Mouse (Mus musculus): Measurements from ENCODE around the gene Adgrg5. TPM values are rescaled to one million over a fixed set of nuclear protein-coding genes. Genes with fewer than 3 reads are reported as not detected.

The Adgrg5 gene
- polyA plus RNA-seq, 1 experiment: 4.8 TPM

- DNase-seq: no peak
- WGBS: 30% methylated on average over 3 of the region's 3 CpGs
- no peak overlapping the region for H3K4me3 ChIP-seq (replicated peaks; ENCODE audit: extremely low read depth, low read depth, low read length)
- no peak for TF ChIP-seq CTCF (IDR thresholded peaks at IDR 0.05; ENCODE audit: insufficient read depth, low read length)
- no peak for TF ChIP-seq POLR2A (IDR thresholded peaks at IDR 0.05; ENCODE audit: borderline replicate concordance, extremely low read depth, low read depth, low read length)
- peaks cover 16% of the 10 kb centered on the region for H3K4me1 ChIP-seq (ENCODE audit: control insufficient read depth, insufficient read depth, low read length)
Observed at GRCm38 (mm10) chr8:94914701-94915101, 8.8 kb upstream of the Adgrg5 start.

DNA sequence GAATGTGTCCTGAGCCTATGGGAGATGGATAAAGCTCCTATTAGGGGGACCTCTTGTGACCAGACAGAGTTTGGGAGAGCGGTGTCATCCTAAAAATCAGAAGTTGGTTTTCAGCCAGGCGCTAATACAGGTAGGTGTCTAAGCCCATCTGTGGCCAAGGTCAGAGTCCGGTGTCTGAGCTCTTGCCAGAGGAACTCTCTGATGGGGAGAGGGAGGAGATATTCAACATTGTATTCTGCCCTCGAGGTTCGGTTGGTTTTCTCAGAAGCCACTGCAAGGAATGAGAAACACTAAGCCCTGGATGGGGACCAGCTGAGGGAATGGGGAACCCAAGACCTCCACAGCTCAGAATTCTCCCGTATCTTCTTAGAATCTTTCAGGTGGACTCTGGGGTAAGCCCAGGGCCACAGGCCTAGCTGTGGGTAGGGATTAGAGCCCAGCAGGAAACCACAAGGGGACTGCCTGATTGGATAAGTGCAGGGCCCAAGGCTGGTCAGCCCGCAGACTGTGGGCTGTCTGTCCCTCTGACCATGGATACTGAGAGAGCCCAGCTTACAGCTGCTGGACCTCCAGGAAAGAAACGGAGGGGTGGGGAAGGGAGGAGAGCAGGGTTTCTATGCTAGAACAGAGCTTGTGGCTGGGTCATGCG lies 7.1 kb upstream of the Adgrg5 start:
- H3K4me3 ChIP-seq (replicated peaks; ENCODE audit: extremely low read depth, low read depth, low read length): no peak overlapping the region
- WGBS: 48% methylated on average over 9 of the region's 9 CpGs
- peaks cover 16% of the 10 kb centered on the region for H3K4me1 ChIP-seq (ENCODE audit: control insufficient read depth, insufficient read depth, low read length)
- TF ChIP-seq CTCF (IDR thresholded peaks at IDR 0.05; ENCODE audit: insufficient read depth, low read length): no peak
- no peak for TF ChIP-seq POLR2A (IDR thresholded peaks at IDR 0.05; ENCODE audit: borderline replicate concordance, extremely low read depth, low read depth, low read length)
- no peak for DNase-seq

- Histone ChIP-seq H3K4me3 (replicated peaks; ENCODE audit: extremely low read depth, low read depth, low read length) (peak overlapping the region; percentile 61), H3K4me1 (ENCODE audit: control insufficient read depth, insufficient read depth, low read length) (peaks cover 11% of the 10 kb centered on the region)
- whole genome bisulfite sequencing: 10% methylated on average over 10 of the region's 10 CpGs
- DNase-seq: no peak
- no peak for TF ChIP-seq POLR2A (IDR thresholded peaks at IDR 0.05; ENCODE audit: borderline replicate concordance, extremely low read depth, low read depth, low read length)
- TF ChIP-seq CTCF (IDR thresholded peaks at IDR 0.05; ENCODE audit: insufficient read depth, low read length): no peak
Observed at GRCm38 (mm10) chr8:94916960-94917324, 6.6 kb upstream of the Adgrg5 start.

GRCm38 (mm10) chr8:94917352-94917751 lies 6.1 kb upstream of the Adgrg5 start:
- H3K4me3 ChIP-seq (replicated peaks; ENCODE audit: extremely low read depth, low read depth, low read length): peak overlapping the region; percentile 69
- TF ChIP-seq POLR2A (IDR thresholded peaks at IDR 0.05; ENCODE audit: borderline replicate concordance, extremely low read depth, low read depth, low read length): no peak
- no peak for TF ChIP-seq CTCF (IDR thresholded peaks at IDR 0.05; ENCODE audit: insufficient read depth, low read length)
- 1% methylated on average over 27 of the region's 27 CpGs for WGBS
- peak; percentile 86 for DNase-seq
- H3K4me1 ChIP-seq (ENCODE audit: control insufficient read depth, insufficient read depth, low read length): peaks cover 14% of the 10 kb centered on the region

- DNase-seq: no peak
- Histone ChIP-seq H3K4me3 (replicated peaks; ENCODE audit: extremely low read depth, low read depth, low read length) (peak within 1 kb of the TSS; percentile 69), H3K4me1 (ENCODE audit: control insufficient read depth, insufficient read depth, low read length) (peaks cover 16% of the 10 kb centered on the region)
- WGBS: 3% methylated on average over 50 of the region's 51 CpGs
- TF ChIP-seq CTCF (IDR thresholded peaks at IDR 0.05; ENCODE audit: insufficient read depth, low read length) (no peak), POLR2A (IDR thresholded peaks at IDR 0.05; ENCODE audit: borderline replicate concordance, extremely low read depth, low read depth, low read length) (0 out of 2 replicates have a peak, but pooled peaks have one; percentile 20)
Observed at GRCm38 (mm10) chr8:94917851-94918495, 5.5 kb upstream of the Adgrg5 start, which contains the start of gene Ccdc102a. Gene Ccdc102a, minus strand, starts transcription at chr8:94918098.

DNA sequence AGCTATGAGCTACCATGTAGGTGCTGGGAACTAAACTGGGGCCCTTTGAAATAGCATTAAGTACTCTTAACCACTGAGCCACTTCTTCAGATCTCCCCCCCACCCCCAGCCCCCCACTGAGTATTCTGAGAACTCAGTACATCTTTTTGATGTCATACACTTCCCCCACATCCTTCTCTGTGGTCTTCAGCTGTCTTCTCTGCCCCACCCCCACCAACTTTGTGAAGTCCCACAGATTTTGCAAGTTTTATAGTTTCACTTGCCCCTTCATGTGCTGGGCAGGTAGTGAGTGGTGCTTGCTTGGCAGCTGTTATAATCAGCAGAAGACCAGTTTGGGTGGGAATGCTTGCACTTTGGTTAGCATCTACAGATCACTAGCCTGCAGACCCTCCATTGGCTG lies 4.2 kb upstream of the Adgrg5 start:
- no peak for TF ChIP-seq POLR2A (IDR thresholded peaks at IDR 0.05; ENCODE audit: borderline replicate concordance, extremely low read depth, low read depth, low read length)
- no peak for TF ChIP-seq CTCF (IDR thresholded peaks at IDR 0.05; ENCODE audit: insufficient read depth, low read length)

GRCm38 (mm10) chr8:94922176-94922575 lies 1.3 kb upstream of the Adgrg5 start:
- DNase-seq: no peak
- H3K4me3 ChIP-seq (replicated peaks; ENCODE audit: extremely low read depth, low read depth, low read length): no peak overlapping the region
- TF ChIP-seq POLR2A (IDR thresholded peaks at IDR 0.05; ENCODE audit: borderline replicate concordance, extremely low read depth, low read depth, low read length): no peak
- TF ChIP-seq CTCF (IDR thresholded peaks at IDR 0.05; ENCODE audit: insufficient read depth, low read length): no peak
- peaks cover 12% of the 10 kb centered on the region for H3K4me1 ChIP-seq (ENCODE audit: control insufficient read depth, insufficient read depth, low read length)
- 43% methylated on average over 6 of the region's 6 CpGs for WGBS

More for the DNA sequence above, 4.2 kb upstream of the Adgrg5 start:
- no peak for DNase-seq
- no peak overlapping the region for H3K4me3 ChIP-seq (replicated peaks; ENCODE audit: extremely low read depth, low read depth, low read length)
- peaks cover 17% of the 10 kb centered on the region for H3K4me1 ChIP-seq (ENCODE audit: control insufficient read depth, insufficient read depth, low read length)

DNA sequence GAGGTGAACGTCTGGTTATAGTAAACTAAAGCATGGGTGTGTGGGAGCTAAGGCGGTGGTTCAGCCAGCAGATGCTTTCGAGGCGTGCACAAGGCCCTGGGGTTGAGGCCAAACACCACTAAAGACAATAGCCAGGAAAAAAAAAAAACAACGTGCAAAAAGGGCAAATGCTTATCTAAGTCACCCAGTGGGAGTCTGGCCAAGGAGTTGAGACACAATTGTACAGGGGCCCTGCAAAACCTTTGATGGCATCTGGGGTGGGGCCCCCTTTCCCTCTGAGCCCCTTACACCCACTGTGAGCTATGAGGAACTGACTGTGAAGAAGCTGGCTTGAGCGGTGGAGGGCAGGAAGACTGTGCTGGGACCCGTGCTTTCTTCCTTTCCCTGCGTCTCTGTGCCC lies 892 bp upstream of the Adgrg5 start:
- no peak for DNase-seq
- TF ChIP-seq CTCF (IDR thresholded peaks at IDR 0.05; ENCODE audit: insufficient read depth, low read length): no peak
- no peak for TF ChIP-seq POLR2A (IDR thresholded peaks at IDR 0.05; ENCODE audit: borderline replicate concordance, extremely low read depth, low read depth, low read length)
- WGBS: 18% methylated on average over 8 of the region's 8 CpGs
- H3K4me1 ChIP-seq (ENCODE audit: control insufficient read depth, insufficient read depth, low read length): peaks cover 12% of the 10 kb centered on the region
- H3K4me3 ChIP-seq (replicated peaks; ENCODE audit: extremely low read depth, low read depth, low read length): no peak overlapping the region

DNA sequence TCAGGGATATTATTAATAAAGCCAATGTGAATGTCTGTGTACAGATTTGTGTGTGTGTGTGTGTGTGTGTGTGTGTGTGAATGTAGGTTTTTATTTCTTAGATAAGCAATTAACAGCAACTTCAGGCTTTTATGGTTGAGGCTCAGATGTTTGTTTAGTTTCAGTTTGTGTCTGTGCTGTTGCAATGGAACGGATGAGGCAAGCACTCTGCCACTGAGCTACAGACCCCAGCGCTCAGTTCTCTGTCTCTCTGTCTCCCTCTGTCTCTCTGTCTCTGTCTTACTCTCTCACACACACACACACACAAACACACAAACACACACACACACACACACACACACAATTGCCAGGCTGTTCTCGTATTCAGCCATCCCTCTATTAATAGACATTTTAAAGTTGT lies 4.7 kb downstream of the Adgrg5 start:
- no peak for DNase-seq
- H3K4me3 ChIP-seq (replicated peaks; ENCODE audit: extremely low read depth, low read depth, low read length): no peak overlapping the region
- 88% methylated on average over 3 of the region's 3 CpGs for WGBS
- no peaks in the 10 kb centered on the region for H3K4me1 ChIP-seq (ENCODE audit: control insufficient read depth, insufficient read depth, low read length)
- TF ChIP-seq POLR2A (IDR thresholded peaks at IDR 0.05; ENCODE audit: borderline replicate concordance, extremely low read depth, low read depth, low read length) (no peak), CTCF (IDR thresholded peaks at IDR 0.05; ENCODE audit: insufficient read depth, low read length) (no peak)

GRCm38 (mm10) chr8:94933918-94934317 lies 10.4 kb downstream of the Adgrg5 start:
- WGBS: 50% methylated on average over 5 of the region's 5 CpGs

More at GRCm38 (mm10) chr8:94933918-94934317, 10.4 kb downstream of the Adgrg5 start:
- no peak for TF ChIP-seq CTCF (IDR thresholded peaks at IDR 0.05; ENCODE audit: insufficient read depth, low read length)
- TF ChIP-seq POLR2A (IDR thresholded peaks at IDR 0.05; ENCODE audit: borderline replicate concordance, extremely low read depth, low read depth, low read length): no peak
- Histone ChIP-seq H3K4me1 (ENCODE audit: control insufficient read depth, insufficient read depth, low read length) (no peaks in the 10 kb centered on the region), H3K4me3 (replicated peaks; ENCODE audit: extremely low read depth, low read depth, low read length) (no peak overlapping the region)
- no peak for DNase-seq
